Mouse (Mus musculus): ENCODE measurements around the gene Zfp64. TPM values are rescaled to one million over a fixed set of nuclear protein-coding genes. Genes with fewer than 3 reads are reported as not detected.
A peak's percentile ranks its signal among the peaks of the same experiment; 100 is the strongest.

The Zfp64 gene
- total RNA-seq (2021), result 10 to 100 TPM; 12.2 to 13.3 TPM

DNA sequence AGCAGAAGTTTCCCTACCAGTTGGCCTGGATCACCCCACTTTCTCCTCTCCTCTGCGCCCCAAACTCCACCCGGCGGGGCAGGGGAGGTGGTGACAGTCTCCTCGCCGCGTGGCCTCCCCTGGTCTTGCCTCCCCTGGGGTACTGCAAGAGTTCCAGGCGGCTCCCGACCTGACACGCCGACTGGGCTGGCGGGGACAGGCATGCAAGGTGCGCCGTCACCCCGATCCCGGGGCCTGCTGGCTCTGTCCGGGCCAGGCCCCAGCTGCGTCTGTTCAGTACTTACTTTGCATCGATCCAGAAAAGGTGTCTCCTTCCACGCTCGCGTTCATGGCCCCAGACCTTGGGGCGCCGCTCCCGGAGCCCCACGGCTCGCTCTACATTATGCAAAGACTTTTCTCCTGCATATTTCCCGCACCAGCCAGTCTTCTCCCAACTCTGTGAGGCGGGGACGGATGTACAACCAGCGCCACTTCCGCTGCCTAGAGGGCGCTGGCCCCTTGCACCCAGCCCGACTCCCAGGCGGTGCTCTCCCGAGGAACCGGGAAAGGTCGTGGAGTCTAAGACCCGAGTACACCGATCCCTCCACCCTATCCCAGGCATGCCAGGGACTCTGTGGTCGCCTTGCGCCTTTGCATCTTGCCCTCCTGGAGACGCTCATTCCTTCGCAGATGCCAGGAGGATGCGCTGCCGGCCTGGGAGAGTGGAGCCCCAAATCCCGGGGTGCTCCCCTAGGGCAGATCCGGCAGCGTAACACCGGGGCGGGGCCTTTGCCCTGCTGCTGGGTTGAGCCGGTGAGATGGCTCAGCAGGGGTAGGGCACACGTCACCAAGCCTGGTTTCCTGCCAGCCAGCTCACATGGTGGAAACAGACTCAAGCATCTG is at the start of gene Zfp64:
Gene Zfp64 (minus strand): TSS at position 753 of the 882 bp plus-strand sequence.
- DNase-seq, result peak; percentile 87

DNA sequence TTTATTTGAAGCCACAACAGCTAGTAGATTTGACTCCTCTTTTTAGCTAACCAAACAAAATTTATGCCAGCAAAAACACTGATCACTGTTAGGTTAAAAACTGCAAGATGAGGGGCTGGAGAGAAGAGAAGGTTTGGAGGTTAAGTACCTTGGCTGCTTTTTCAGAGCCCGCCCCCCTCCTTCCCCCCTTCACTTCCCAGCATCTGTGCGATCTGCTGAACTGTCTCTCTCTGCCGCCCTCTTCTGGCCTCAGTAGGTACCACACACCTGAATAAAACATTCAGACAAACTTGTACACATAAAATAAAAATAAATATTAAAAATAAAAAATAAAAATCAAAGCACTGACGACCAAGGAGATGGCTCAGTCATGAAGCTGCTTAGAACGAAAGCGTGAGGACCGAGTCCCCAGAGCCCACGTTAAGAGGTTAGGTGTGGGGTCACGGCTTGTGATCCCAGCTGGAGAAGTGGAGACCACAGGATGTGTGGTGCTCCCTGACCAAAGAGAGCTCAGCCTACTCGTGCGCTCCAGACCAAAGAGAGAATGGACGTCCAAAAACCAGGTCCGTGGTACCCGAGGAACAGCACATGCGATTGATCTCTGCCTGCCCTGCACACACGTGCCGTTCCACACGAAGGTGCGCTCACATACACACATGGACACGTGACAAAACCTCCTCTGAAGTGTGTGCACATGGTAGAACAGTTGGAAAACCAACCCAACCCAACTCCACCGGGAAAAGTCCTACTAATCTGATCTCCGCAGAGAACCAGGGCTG is 37.4 kb upstream of the Zfp64 start:
- DNase-seq, result peak; percentile 48

DNA sequence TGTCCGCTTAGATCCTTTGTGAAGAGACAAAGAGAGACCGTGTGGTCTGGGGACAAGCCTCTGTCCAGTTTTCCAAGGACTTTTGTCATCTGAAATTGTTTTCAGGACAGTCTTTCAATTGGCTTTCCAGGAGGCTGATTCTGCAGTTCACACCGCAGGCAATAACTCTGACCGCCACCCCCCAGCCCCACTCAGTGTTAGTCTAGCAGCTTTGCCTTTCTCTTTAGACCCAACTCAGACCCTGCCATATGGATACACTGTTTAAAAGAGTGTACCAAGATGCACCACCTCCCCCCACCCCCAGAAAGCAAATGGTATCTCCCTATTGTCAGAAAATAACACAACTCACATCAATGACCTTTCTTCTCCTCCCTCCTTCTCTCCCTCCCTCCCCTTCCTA is 35.6 kb upstream of the Zfp64 start:
- DNase-seq, result no peak

DNA sequence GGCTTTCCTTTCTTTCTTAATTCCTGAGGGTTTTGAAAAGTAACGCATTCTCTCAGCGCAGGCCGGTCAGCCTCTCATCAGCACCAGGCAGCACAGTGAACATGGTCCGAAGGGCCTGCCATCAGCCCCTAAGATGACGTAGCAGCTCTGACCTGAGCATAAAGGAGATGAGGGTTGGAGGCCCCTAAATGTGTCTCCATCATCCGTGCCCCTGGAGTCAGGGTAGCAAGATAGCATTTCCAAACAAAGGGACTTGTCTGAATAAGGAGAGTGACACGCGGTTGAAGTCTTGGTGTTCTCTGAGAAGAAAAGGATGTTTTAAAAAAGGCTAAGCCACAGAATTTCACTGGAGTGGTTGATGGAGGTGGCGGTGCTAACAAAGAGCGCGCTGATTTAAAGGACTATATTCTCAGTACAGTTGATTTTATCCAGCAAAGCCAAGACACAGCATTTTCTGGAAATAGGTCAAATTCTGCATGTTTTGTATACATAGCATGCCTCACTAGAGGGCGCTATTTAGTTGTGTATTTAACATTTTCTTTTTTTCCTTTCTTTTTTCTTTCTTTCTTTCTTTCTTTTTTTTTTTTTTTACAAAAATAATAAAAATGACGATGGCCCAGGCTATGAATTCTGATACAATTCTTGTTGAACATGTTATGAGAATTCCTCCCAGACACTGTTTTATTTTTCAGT is 34.8 kb upstream of the Zfp64 start:
- DNase-seq, result no peak

DNA sequence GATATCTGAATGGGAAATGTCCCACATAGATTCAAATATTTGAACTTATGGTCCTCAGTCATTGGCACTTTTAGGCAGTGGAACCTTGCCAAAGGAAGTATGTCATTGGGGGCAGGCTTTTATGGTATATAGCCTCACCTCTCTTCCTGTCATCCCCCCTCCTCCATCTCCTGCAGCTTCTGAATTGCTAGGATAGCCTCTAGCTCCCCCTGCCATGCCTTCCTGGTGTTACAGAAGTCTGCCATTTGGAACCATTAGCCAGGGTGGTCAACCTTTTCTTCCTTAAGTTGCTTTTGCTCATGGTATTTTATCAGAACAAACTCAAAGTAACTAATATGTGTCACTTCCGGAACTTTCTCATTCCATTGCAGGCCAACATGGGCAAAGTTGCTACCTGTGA is 32.7 kb upstream of the Zfp64 start:
- DNase-seq, result no peak

DNA sequence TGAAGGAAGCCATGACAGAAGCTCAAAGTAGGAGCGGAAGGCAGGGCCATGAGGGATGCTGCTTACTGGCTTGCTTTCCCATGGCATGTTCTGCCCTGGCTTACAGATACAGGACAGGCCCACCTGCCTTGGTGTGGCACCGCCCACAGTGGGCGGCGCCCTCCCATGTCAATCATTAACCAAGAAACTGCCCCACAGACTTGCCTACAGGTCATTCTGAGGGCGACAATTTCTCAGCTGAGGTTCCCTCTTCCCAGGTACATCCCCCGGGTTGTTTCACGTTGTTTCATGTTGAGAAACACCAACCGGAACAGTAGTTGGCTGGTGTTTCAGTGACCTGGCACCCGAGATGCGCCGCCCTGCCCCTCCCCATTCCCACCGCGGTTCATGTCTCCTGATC is 32.0 kb upstream of the Zfp64 start:
- DNase-seq, result no peak

DNA sequence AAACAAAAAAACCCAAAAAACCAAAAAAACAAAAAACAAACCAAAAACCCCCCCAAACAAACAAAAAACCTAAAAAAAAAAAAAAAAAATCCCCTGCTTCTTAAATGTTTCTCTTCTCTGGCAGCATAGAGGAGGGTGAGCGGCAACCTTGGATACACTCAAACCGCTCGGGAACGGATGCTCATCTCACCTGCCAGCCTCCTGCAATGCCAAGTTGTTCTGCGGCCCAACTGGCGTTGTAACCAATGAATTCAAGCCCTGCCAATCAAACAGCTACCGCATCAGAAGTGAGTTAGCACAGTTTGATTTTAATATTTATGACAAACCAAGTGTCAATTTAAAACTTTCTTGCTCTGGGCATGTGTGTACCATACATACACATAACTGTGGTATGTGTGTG is 26.6 kb upstream of the Zfp64 start:
- DNase-seq, result no peak

DNA sequence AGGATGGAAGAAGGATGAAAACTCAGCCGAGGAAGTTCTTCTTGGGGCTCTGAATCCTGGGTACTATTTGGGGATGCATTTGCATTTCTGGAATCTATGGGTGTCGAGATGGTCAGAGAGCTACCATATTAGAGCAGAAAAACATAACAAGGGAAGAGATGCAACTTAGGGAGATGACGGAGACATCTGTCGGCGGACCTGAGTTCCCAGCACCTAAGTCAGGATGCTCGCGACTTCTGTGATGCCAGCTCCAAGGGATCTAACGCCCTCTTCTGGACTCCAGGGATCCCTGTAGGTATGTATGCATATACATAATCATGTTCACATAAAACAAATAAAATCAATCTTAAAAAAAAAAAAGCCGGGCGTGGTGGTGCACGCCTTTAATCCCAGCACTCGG is 26.1 kb upstream of the Zfp64 start:
- no peak for DNase-seq

DNA sequence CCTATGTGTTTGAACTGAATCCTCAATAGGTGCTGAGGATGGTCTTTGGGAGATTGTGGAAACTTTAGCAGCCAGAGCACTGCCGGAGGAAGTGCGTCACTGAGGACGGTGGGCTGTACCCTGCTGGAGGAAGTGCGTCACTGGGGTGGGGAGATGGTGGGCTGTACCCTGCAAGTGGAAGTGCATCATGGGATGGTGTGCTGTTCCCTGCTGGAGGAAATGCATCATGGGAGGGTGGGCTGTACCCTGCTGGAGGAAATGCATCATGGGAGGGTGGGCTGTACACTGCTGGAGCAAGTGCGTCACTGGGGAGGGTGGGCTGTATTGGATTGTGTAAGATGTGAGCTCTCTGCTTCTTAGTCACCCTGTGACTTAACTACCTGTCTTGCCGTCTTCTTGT is 25.5 kb upstream of the Zfp64 start:
- DNase-seq, result peak; percentile 51

DNA sequence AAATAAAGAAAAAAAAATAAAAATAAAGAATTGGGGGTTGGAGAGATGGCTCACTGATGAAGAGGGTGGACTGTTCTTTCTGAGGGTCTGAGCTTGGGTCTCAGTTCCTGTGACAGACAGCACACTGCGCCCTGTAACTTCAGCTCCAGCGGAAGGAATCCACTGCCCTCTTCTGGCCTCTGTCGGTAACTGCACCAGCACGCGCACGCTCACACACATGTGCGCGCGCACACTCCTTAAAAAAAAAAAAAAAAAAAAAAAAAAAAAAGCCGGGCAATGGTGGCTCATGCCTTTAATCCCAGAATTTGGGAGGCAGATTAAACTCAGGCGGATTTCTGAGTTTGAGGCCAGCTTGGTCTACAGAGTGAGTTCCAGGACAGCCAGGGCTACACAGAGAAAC is 24.4 kb upstream of the Zfp64 start:
- peak; percentile 49 for DNase-seq

DNA sequence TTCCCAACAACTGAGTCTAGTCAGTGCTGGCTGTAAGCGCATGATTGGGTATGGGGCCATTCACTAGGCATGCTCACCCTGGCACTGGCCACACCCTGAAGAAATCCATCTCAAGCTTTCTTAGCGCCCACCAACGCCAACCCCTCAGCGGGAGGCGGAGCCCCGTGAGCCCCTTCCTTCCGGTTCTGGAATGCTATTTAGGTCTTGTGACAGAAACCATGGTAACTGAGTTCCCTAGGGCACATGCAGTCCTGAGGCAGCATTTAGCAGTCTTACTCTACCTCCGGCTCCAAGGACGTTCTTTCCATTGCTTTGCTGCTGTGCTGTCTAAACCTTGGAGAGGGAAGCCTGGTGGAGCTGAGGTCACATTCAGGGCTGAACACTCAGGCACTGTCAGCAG is 22.6 kb upstream of the Zfp64 start:
- no peak for DNase-seq

DNA sequence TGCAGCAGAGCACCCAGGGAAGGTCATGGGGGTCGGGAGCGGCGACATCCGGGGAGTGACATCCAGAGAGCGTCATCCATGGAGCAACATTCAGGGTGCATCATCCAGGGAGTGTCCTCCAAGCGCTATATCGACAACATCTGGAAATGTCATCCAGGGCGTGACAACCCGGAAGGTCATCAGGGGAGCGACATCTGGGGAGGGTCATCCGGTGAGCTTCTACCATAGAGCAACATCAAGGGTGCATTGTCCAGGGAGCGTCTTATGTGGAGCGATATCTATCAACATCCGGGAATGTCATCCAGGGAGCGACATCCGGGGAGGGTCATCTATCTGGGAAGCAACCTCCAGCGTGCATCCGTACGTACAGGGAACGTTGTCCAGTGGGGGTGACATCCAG is 14.7 kb upstream of the Zfp64 start:
- no peak for DNase-seq

DNA sequence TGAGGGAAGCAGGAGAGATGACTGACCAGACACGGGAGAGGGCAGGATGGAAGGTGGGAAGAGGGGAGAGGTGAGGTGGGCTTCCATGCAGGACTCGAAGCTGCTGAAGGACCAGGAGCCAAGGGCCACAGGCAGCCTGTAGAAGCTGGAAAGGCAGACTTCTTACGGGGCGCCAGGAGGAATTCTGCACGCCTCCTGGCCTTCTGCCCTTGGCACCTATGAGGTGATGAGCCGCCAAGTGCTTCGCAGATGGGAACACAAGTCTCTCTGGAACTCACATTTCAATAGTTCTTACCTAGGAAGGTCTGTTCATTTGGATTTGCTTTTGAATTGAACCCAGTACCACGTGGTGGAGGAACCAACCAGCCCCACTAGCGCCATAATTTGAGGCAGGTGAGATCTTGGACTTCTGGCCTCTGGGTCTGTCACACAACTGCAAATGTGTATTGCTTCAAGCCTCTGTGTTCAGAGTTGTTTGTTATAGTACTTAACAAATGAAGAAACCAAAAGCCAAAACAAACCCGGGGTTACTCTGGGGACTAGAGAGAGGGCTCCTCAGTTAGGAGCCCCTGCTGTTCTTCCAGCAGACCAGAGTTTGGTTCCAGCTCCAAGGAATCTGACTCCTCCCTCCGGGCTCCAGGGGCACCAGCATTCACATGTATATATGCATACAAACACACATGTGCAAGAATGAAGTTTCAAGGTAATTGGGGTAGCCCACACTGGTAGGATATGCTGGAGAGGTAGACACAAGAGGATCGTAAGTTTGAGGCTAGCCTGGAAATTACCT is 12.9 kb upstream of the Zfp64 start:
- no peak for DNase-seq

DNA sequence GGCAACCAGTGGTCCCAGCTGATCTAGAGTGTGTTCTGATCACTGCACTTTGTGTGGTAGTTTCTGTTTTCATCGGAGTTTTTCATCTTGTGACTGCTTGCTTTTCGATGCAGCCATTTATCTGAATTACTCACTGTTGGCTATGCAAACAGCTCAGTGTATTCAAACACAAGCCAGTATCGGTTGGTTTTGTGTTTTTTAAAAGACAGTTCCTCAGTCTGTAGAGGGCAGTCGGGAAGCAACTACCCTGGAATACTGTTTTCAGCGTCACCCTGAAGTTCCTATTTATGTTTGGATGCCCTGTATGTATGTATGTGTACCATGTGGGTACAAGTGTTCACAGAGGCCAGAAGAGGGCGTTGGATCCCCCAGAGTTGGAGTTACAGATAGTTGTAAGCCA is 11.1 kb upstream of the Zfp64 start:
- DNase-seq, result no peak

DNA sequence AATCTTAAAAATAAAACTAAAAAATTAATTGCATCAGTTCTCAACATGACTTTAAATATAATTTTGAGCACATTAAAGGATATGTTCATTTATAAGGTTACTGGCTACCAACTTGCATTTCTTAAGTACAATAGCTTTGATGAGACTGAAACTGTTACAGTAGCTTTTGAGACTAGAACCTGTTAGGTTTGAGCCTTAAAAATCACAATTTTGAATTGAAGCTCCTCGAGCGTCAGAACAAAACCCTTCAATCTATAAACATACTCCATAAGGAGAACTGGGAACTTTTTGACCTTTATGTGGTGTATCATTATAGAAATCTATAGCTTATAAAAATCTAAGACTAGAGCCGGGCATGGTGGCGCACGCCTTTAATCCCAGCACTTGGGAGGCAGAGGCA is 9.5 kb upstream of the Zfp64 start:
- no peak for DNase-seq

DNA sequence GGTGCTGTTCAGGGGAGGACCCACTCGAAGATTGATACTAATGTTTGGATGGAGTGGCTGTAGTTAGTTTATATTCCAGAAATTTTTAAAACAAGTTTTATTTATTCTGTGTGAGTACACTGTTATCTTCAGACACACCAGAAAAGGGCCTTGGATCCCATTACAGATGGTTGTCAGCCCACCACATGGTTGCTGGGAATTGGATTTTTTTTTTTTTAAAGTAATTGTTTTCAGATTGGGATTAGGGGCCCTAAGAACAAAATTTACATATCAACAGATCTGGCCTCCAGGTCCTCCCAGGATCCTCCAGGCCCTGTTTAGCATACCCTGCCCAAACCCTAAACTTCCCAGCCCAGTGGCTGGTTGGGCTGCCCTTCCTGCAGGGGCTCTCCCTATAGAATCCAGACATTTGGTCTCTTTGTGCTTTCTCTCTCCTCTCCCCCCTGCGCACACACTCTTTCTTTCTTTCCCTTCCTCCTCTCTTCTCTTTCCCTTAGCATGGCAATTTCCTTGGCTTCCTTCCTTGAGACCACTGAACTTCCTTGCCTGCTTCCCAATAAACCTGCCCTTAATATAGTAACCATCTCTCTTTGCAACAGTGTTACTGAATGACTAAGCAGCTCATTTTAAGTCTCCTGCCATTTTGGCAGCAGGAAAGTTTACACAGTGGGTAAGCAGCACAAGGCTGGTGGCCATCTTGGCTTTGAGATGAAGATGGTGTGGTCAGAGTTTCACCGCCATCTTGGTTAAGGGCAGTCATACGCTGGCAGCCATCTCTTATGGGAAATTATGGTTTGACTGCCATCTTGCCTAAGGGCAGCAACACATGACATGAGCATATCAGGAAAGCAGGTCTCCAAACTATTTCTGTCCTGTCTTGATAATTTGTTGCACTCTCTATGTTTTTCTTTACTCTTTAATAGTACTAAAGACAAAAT is 6.6 kb upstream of the Zfp64 start:
- no peak for DNase-seq

DNA sequence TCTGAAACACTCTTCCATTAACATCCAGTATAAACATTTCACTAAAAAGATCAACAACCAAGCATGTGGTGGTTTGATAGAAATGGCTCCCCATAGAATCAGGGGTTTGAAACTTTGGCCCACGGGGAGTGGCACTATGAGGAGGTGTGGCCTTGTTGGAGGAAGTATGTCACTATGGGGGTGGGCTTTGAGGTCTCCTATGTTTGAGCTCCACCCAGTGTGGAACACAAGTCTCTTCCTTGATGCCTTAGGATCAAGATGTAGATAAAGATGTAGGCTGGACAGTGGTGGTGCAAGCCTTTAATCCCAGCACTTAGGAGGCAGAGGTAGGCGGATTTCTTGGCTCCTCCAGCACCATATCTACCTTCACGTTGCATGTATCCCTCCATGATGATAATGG is 5.4 kb upstream of the Zfp64 start:
- DNase-seq, result no peak

DNA sequence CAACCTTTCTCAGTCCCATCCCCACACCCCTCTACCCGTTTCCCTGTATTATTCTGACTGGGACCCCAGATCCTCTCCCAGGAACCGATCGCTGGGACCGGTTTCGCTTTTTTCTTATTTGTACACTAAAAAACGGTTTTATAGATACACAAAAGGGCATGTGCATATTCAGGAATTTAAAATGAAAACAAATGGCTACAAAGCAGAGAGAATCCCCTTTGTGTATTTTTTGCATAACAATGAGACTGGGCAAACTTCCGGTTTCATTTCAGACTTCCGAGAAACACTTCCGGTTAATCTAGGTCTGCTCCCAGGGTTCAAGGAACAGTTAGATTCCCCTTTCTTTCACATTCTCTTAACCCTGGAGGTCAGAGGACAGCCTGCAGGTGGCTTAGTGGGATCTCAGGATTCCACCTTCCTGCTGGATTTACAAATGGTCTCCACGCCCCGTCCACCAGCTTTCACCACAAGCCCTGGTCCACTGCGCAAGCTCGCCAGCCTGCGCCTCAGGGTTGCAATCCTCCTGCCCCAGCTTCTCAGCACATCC is 4.0 kb upstream of the Zfp64 start:
- DNase-seq, result no peak

DNA sequence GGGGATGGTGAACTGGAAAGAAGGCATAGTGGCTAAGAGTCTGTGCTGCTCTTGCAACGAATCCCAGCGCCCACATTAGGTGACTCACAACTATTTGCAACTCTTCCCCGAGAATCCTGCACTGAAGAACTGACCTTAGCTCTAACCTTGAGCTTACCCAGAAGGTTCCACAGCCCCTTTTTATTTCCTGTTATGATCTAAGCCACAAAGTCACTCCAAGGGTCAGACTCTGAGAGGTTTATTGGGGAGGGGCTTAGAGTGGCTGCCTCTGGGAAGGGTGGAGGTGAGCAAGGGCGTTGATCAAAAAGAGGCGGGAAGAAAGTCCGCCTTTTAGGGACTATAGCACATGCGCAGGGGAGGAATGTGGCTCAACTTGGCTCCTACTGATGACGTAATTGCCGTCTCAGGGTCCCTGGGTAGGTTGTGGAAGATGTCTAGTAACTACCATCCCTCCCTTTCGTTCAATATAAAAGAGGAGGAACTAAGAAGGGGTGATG is 511 bp upstream of the Zfp64 start:
- DNase-seq, result peak; percentile 19

DNA sequence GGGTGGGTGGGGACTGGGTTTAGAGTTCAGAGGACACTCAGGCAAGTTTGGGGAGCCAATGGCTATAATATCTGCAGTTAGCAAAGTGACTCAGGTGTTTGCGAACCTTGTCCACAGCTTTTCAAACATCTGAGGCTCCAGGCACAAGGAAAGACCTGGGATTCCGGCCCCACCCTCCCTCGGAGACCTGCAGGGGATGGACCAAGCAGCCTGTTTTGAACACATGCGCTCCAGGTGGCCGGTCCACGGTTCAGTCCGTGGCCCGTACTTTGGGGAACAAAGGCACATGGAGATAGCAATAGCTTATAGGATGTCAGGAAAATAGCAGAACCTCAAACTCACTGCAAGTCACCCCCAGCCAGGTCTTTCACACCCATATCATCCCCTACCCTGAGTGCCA is 1.0 kb downstream of the Zfp64 start:
- no peak for DNase-seq

DNA sequence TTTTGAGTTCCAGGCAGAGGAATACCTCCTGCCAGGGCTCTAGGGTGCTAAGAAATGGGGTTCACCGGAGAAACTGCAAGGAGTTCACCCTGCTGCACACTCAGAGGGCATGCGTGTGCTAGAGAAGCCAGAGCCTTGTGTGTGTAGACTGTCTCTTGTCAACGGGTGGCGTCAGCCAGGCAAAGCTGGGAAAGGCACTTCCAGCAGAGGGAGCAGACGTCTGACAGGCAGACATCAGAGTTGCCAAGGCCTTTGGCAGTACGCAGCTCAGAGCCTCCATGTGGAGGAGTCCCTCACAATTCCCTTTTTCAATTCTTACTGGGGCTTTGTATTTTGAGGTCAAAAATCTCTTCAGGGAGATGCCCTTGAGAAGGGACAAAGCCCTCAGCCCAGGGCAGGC is 6.9 kb downstream of the Zfp64 start:
- no peak for DNase-seq
